Mouse (Mus musculus) left cerebral cortex, adult 9 months (tissue): ENCODE measurements at regions not wholly inside any gene's neighbourhood (a gene's known extent, or its start where the extent isn't known, plus 50 kb on each side); places are given as distances from the start of the nearest gene placed in this dataset.

Experiments
- DNase-seq, 2 experiments: peaks; one replicate each; pipeline ENCODE4 v3.0.0; 2022; ENCODE audit warnings: low spot score in 2 of 2

GRCm38 (mm10) chr12:42987018-42987606 lies 1223.0 kb downstream of the Dnajb9 start:
- peak; percentile 7 to 61 for DNase-seq

- DNase-seq, result no peak
These were observed 1223.6 kb downstream of the Dnajb9 start for GRCm38 (mm10) chr12:42986505-42986904.

- no peak for DNase-seq
These were observed 1224.0 kb downstream of the Dnajb9 start for GRCm38 (mm10) chr12:42986096-42986495.

GRCm38 (mm10) chr12:42978828-42979227 lies 1231.3 kb downstream of the Dnajb9 start:
- no peak for DNase-seq

GRCm38 (mm10) chr12:42972766-42973165 lies 1237.4 kb downstream of the Dnajb9 start:
- no peak for DNase-seq

GRCm38 (mm10) chr12:42961535-42961934 lies 1248.6 kb downstream of the Dnajb9 start:
- no peak for DNase-seq

GRCm38 (mm10) chr12:42947961-42948360 lies 1262.2 kb downstream of the Dnajb9 start:
- DNase-seq, result no peak

GRCm38 (mm10) chr12:42914374-42914773 lies 1295.8 kb downstream of the Dnajb9 start:
- no peak for DNase-seq
